Mouse (Mus musculus) layer of hippocampus, adult 9-10 months (tissue): ENCODE results near the gene Zfp574.

Source experiments
- DNase-seq: peaks from one replicate; pipeline ENCODE4 v3.0.0; 2022; ENCODE audit warnings: low spot score

Gene Zfp574

GRCm38 (mm10) chr7:25073924-25074323 is 1.6 kb downstream of the Zfp574 start:
- no peak for DNase-seq

DNA sequence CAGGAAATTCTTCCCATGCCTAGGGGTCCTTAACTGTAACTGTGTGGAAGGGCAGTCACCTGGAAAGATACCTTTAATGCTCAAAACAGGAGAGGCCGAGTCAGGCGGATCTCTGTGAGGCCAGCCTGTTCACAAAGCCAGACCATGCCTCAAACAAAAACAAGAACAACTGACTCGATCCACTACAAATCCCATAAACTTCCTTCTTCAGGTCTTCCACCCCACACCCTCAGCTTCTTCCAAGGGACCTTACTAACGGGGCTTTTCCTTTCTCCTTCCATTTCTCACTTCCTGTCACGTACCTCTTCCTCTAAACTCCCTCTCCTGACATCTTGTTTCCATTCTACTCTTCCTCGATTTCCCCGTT is 3.9 kb downstream of the Zfp574 start:
- no peak for DNase-seq

GRCm38 (mm10) chr7:25076663-25077413 is 4.5 kb downstream of the Zfp574 start:
- DNase-seq, result peak; percentile 92

DNA sequence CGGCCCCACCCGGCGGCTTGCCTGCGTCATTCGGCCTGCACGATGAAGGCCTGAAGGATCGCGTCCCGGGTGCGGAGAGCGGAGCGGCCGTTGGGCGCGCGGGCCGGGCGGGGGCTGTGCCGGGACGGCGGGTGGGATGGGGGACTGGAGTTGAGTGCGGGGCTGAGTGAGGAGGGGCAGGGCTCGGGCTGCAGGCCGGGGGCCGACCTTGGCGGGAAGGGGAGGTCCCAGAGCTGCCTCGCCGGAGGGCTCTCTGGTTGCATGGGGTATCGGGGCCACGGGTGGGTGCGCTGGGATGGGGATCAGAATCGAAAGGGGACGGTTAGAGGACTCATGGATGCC is 5.0 kb downstream of the Zfp574 start:
- DNase-seq, result no peak

- DNase-seq, result no peak
Observed at GRCm38 (mm10) chr7:25079496-25080026, 7.2 kb downstream of the Zfp574 start.

DNA sequence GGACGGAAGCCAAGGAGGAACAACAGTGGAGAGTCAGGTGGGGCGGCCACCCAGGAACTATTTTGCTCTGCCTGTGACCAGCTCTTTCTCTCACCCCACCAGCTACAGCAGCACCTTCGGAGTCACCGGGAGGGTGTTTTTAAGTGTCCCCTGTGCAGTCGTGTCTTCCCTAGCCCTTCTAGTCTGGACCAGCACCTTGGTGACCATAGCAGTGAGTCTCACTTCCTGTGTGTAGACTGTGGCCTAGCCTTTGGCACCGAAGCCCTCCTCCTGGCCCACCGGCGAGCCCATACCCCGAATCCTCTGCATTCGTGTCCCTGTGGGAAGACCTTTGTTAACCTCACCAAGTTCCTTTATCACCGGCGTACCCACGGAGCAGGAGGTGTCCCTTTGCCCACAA is 8.1 kb downstream of the Zfp574 start:
- no peak for DNase-seq

DNA sequence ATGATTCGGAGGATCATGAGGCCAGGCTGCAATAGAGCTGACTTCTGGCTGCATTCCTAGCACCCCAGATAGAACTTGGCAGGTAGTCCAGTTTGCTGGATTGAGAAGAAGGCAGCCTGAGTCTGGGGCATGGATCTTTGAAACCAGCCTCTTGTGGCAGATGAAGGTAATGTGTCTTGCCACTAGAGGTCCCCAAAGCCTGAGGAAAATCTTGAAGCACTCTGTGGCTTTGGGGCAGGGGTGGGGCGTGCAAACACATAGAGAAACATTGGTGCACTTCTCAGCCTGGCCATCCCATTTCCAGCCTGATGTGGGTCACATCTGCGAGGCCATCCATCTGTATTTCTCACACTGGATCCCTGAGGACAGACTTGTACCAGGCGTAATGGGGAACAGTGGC is 10.1 kb downstream of the Zfp574 start:
- DNase-seq, result no peak

GRCm38 (mm10) chr7:25084621-25085020 is 12.3 kb downstream of the Zfp574 start:
- no peak for DNase-seq

DNA sequence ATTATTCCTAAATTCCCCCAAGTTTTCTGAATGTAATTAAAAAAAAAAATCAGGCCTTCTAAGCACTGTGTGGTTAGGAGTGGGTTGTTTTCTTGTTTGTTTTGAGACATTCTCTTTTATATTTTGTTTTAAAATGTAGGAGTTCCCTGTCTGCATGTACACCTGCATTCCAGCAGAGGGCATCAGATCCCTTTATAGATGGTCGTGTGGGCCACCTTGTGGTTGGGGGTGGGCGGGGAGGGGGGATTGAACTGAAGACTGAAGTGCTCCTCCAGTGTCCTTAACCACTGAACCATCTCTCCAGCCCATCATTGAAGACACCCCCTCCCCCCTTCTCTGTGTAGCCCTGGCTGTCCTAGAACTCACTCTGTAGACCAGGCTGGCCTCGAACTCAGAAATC is 14.3 kb downstream of the Zfp574 start:
- no peak for DNase-seq

GRCm38 (mm10) chr7:25087256-25087912 is 15.0 kb downstream of the Zfp574 start:
- DNase-seq, result no peak

- no peak for DNase-seq
Observed at GRCm38 (mm10) chr7:25087972-25088371, 15.6 kb downstream of the Zfp574 start.

- no peak for DNase-seq
Observed at GRCm38 (mm10) chr7:25088531-25088930, 16.2 kb downstream of the Zfp574 start.

DNA sequence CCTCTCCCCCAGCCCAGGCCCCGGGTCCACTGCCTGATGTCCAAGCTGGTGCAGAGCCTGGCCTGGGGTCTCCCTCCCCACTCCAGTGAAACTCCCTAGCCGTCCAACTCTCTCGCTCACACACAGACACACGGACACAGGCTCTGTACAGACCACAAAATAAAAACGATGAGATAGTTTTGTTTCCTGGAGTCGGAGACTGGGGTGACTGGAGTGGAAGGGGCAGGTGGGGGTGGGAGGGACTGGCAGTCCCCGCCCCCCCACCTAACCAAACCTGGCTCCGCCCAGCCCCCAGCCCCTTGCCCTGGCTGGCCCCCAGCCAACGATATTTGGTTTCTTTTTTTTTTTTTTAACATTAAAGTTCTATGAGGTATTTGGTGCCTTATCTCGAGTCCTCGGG is 16.6 kb downstream of the Zfp574 start:
- DNase-seq, result no peak

DNA sequence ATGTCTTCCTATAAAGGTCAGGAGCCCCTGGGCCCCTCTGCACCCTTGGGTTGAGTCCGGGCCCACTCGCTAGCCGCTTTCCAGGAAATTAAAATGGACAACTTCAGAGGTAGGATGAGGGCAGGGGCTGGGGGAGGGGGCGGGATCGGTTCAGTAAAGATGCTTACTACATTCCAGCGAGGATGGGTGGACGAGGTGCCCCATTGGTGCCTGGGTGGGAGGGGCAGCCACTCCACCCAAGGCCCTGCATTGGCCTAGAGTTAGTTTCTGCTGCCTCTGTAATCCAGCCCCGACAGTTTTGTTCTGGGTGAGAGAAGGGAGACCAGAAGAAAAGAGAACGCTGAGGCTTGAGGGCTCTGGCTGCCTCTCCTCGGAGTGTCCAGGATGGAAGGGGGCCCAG is 17.5 kb downstream of the Zfp574 start:
- DNase-seq, result no peak

DNA sequence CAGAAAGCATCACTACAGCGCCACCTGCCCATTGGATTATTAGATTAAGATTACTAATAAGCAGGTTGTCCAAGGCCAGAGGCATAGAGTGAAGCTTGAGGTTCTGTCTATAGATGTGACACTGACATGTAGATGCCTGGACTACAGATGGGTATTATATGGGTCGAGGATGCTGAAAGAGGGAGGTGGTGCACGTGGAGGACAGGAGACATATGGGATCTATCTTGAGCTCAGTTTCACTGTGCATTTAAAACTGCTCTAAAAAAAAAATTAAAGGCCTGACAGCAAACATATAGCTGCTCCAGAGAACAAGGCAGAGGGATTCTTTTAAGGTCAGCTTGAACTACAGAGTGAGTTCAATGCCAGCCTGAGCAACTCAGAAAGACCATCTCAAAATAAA is 25.8 kb downstream of the Zfp574 start:
- DNase-seq, result no peak

DNA sequence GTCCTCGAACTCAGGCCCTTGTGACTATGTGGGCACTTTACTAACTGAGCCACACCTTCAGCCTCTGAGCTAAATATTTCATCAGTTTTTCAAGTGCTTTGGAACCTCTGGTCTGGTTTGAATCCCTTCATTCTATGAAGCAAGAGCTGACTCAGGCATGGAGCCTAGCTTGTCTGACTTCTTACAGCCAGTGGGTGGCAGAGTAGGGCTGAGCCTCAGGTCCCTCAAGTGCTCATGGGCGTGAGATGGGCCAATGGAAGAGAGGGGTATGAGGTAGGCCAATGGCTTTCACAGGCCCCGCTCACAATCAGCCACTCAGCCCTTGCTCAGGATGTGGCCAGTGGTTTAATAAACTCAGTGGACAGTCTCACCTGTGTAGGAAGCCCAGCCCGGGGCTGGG is 27.2 kb downstream of the Zfp574 start:
- DNase-seq, result no peak

DNA sequence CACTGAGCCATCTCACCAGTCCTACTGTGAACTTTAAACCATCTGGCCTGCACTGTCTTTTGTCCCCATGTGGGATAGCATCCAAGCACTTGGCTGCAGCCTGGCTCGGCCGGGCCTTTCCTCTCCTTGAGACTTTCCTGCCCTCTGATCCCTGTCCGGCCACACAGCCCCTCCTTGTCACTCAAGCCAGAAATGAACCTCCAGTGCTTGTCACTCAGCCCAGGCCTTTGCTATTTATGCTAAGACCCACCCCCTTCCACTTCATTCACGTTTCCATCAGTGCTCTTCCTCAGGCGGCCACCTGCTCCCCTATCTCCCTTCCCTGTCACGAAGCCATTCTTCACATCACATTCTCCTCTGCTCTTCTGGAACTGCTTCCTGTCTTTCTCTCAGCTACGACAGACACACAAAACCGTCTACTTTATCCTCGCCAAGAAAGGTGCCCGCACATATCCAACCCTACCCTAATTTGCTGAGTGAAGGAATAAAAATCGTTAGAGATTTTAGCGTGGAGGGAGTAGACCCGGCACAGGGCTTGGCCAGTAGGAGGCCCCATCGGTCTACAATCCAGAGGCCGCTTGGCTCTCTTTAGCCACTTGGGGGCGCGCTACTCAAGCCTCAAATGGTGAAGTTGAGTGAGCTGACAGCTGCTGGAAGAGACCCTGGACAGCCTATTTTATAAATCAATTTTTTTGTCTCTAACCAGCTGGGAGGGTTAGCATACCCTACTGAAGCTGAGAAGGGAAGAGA is 33.2 kb downstream of the Zfp574 start:
- peak; percentile 81 for DNase-seq

DNA sequence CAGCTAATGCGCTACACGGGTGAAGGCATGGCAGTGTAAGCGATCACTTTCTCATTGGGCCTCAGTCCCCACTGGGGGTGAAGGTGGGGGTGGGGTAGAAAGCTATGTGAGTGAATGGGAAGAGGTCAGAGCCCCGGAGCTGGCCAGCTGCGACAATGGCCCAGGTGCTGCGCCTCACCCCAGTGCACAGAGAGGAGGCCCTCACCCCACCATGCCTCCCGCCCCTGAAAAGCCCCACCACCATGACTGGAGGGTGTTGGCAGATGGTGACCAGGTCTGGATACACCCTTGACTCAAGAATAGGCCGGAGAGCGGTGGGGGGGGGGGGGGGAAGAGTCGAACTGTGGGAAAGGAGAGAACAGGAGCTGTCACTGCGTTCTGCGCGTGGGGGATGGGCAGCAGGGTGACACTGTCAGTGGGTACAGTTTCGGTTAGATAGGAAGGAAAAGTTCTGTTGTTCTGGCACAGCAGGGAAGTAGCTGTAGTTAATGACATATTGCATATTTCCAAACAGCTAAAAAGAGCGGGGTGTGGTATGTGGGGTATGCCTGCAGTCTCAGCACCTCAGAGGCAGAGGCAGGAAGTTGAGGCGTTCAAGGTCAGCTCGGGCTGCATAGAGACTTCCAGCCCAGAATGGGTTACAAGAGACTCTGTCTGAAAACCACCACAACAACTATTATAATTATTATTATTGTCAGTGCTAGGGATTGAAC is 34.6 kb downstream of the Zfp574 start:
- DNase-seq, result no peak

GRCm38 (mm10) chr7:25109355-25109754 is 37.0 kb downstream of the Zfp574 start:
- no peak for DNase-seq

GRCm38 (mm10) chr7:25110336-25110735 is 38.0 kb downstream of the Zfp574 start:
- no peak for DNase-seq

DNA sequence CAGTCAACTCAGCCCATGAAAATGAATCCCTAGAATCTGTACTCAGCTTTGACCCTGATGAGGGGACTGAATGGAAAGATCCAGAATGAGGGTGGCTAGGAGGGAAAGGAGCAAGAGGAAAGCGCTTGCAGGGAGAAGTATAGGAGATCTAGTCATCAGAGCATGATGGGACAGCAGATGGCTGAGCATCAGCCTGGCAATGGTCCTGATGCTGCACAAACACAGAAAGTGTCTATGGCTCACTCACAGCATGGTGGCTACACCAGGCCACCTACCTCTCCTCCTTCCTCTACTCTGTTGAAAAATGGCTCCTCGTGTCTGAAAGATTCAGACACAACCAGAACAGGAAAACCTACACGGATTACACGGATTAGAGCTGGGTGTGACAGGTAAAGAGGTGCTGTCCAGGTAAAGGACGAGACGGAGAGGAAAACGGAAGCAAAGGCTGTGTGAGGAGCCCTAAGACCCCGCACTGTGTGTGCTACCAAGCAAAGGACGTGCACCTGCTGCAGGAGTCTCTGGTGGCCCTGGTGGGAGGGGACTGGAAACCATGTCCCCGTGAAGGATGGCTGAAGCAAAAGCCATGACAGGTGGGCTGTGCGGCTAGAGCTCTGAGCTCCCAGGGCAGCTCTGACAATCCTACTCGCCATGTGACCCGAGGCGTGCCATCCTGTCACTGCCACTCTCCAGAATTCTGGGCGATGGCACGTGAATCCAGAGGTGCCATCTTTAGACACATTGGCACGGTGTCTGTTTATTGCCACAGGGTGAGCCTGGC is 40.0 kb downstream of the Zfp574 start:
- DNase-seq, result peak; percentile 35
